Mouse (Mus musculus) testis, adult 2 months (tissue): Measurements from ENCODE around the gene Tm7sf2.

ENCODE experiments used
- CTCF ChIP-seq: fragments of 200-500 bp; IDR thresholded peaks from 2 replicates; pipeline ENCODE4 v1.5.1; 2012; ENCODE audit warnings: low read depth, mild to moderate bottlenecking, inconsistent platforms, low read length, moderate library complexity; ENCODE audit not compliant: control insufficient read depth, insufficient read depth, insufficient replicate concordance
- POLR2A ChIP-seq: fragments of 200-500 bp; IDR thresholded peaks from 2 replicates; pipeline ENCODE4 v1.6.1; 2012; ENCODE audit warnings: low read depth, mild to moderate bottlenecking, inconsistent platforms, low read length, moderate library complexity; ENCODE audit not compliant: control insufficient read depth

- TF ChIP-seq POLR2A (no peak), CTCF (no peak)
Measured at GRCm38 (mm10) chr19:6061641-6062302, 6.4 kb downstream of the Tm7sf2 start.
